Mouse (Mus musculus) gastrocnemius, adult 2 months (tissue): ENCODE data around the gene Ggta1. TPM values are rescaled to one million over a fixed set of nuclear protein-coding genes. Genes with fewer than 3 reads are reported as not detected.
"Not testable (repeated sequence)": the region's sequence is repeated elsewhere in the genome, so short reads cannot be mapped to it uniquely, and the experiment has no call there.

Experiments
- DNase-seq: peaks from one replicate; pipeline ENCODE4 v3.0.0; 2022
- H3K27ac ChIP-seq: fragments of 200-600 bp; 2 replicates; pipeline ENCODE4 v1.8.1; 2022; ENCODE audit warnings: mild to moderate bottlenecking
- H3K4me3 ChIP-seq: fragments of 200-600 bp; 2 replicates; pipeline ENCODE4 v1.8.1; 2022; ENCODE audit warnings: mild to moderate bottlenecking, moderate library complexity
- CTCF ChIP-seq: fragments of 200-600 bp; IDR thresholded peaks from 2 replicates; pipeline ENCODE4 v1.8.1; 2022; ENCODE audit warnings: antibody characterized with exemption, mild to moderate bottlenecking, moderate library complexity
- intact Hi-C: fragments of 180-260 bp; cut with DNase I; formaldehyde crosslinking; loops from one replicate; pipeline ENCODE4 v1.15.1; 2025
- total RNA-seq, 2 experiments: library from RNA; stranded (reverse); gene quantifications; 2 replicates each; pipeline ENCODE4 v1.2.3; 2021

Ggta1 gene
- total RNA-seq, 2 experiments from 2014 or later, result 6.3 to 11.2 TPM

GRCm38 (mm10) chr2:35464089-35464534, 1.1 kb upstream of the Ggta1 start:
- no peak overlapping the region for H3K4me3 ChIP-seq

GRCm38 (mm10) chr2:35463372-35464088, 499 bp upstream of the Ggta1 start:
- TF ChIP-seq CTCF, result no peak
- intact Hi-C loops, result loop anchor here (5.0 kb wide), 1 partner anchor 44 kb away; no protein-coding TSS in a partner anchor
- H3K27ac ChIP-seq, result peak overlapping the region; percentile 78; the same call in 1 of the 2 replicates
- H3K4me3 ChIP-seq, result peak overlapping the region; percentile 13
- peak; percentile 63 for DNase-seq

More at GRCm38 (mm10) chr2:35464089-35464534, 1.1 kb upstream of the Ggta1 start:
- peak overlapping the region; percentile 56; the same call in 1 of the 2 replicates for H3K27ac ChIP-seq
- no peak for TF ChIP-seq CTCF
- intact Hi-C loops, result loop anchor here (5.0 kb wide), 1 partner anchor 43 kb away; no protein-coding TSS in a partner anchor
- no peak for DNase-seq

DNA sequence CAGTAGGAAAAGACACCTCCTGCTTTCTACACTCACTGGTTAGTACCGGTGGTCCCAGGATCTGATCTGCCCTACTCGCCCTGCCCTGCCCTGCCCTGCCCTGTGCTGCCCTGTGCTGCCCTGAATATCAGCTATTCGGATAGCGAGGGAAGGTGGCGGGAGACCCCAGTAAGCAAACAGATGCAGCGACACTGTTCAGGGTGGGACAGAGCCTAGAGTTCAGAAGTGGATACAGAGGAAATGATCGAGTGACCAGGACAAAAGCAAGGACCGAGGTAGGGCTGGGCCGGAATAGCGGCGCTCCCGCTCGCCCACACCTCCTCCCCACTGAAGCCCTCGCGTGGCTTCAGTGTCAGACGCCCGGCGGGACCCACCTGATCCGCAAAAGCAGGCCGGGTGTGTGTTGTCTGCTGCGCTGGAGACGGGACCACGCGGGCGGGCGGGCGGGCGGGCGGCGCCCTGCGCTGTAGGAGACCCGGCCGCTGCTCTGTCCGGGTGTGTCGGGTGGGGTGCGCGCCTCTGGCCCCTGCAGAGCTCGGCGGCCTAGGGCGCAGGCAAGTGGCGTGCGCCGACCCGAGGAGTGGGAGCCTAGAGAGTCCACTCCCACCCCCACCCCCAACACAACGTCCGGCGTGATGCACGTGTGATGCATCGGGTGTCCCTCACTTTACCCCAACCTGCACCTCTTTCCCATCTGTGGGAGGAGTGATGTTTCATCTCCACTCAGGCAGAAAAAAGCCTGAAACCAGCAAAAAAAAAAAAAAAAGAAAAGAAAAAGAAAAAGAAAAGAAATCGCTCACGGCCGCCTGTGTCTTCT, 852 bp downstream of the Ggta1 start:
- Histone ChIP-seq H3K27ac (peak overlapping the region; percentile 78), H3K4me3 (peak overlapping the region; percentile 79)
- intact Hi-C loops, result loop anchor here (5.0 kb wide), 1 partner anchor 45 kb away; no protein-coding TSS in a partner anchor
- DNase-seq, result peak; percentile 54
- no peak for TF ChIP-seq CTCF

- H3K4me3 ChIP-seq, result peak overlapping the region; percentile 79
- intact Hi-C loops, result loop anchor here (5.0 kb wide), 1 partner anchor 46 kb away; no protein-coding TSS in a partner anchor
- DNase-seq, result peak; percentile 28
- peak overlapping the region; percentile 78 for H3K27ac ChIP-seq
- no peak for TF ChIP-seq CTCF
Measured at GRCm38 (mm10) chr2:35461131-35461947, 1.7 kb downstream of the Ggta1 start.

DNA sequence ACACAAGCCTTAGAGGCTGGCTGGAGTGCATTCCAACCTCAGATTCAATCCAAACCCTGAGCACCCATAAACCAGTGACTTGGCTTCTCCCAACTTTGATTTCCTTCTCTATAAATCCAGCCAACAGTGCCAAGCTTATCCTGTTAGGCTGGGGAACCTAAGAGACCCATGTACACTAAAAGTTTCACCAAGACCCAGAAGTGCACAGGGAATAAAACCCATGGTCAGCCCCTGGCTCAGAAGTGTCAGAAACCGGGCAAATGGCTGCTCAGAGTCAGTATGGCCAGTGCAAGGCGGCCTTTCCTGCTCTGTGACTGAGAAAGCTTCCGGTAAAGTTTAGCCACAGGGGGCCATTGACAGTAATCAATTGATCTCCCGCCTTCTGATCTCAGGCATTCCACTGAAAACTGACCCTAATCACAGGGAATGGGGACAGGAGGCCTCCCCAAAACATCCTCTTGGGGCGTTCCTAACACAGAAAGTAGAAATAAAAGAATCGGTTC, 2.6 kb downstream of the Ggta1 start:
- intact Hi-C loops, result loop anchor here (5.0 kb wide), 1 partner anchor 47 kb away; no protein-coding TSS in a partner anchor
- no peak for DNase-seq
- H3K27ac ChIP-seq, result peak overlapping the region; percentile 78

DNA sequence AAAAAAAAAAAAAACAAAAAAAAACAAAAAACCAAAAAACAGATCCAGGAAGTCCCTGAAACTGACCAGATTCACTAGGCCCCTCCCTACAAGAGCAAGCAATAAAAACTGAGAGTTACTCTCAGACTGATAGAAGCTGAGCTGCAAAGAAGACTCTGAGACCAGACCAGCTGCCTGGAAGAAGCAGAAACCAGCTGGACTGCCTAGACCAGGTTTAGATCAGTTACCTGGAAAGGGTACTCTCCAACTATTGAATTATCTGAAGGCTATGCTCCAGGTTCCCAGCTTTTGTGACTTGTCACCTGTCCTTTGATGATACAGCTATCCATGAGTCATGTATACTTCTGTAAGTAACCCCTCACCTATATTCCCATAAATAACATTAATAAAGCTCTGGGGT, 3.7 kb downstream of the Ggta1 start:
- DNase-seq, result no peak
- H3K4me3 ChIP-seq, result no peak overlapping the region; the same call in 1 of the 2 replicates
- no peak overlapping the region for H3K27ac ChIP-seq
- no peak for TF ChIP-seq CTCF
- intact Hi-C loops, result no loop called here

More for the DNA sequence above, 2.6 kb downstream of the Ggta1 start:
- no peak for TF ChIP-seq CTCF
- H3K4me3 ChIP-seq, result peak overlapping the region; percentile 79

DNA sequence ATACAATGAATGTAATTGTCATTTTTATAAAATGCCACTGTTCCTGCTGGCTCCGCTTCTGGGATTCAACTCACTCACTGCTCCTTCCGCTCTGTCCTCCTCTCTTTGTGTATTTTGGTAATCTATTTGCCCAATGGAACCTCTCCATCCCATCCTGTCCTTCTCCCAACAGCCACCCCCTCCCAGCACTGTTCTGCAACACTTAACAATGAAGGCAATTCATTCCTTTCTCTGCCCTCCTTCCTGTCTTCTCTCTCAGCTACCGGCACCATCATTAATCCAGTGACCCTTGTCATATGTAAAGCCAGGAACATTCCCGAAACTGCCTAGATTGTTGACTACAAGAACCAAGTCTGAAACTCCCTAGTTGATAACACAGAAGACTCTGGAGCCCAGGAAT, 4.6 kb downstream of the Ggta1 start:
- no peak for TF ChIP-seq CTCF
- Histone ChIP-seq H3K4me3 (no peak overlapping the region), H3K27ac (peak overlapping the region; percentile 28)
- no peak for DNase-seq
- intact Hi-C loops, result no loop called here

- TF ChIP-seq CTCF, result no peak
- H3K27ac ChIP-seq, result no peak overlapping the region
- intact Hi-C loops, result no loop called here
- DNase-seq, result no peak
- H3K4me3 ChIP-seq, result no peak overlapping the region
Measured at GRCm38 (mm10) chr2:35453736-35454135, 9.3 kb downstream of the Ggta1 start.

GRCm38 (mm10) chr2:35452695-35453094, 10.3 kb downstream of the Ggta1 start:
- H3K27ac ChIP-seq, DNase-seq, H3K4me3 ChIP-seq, intact Hi-C loops: not testable (repeated sequence)

DNA sequence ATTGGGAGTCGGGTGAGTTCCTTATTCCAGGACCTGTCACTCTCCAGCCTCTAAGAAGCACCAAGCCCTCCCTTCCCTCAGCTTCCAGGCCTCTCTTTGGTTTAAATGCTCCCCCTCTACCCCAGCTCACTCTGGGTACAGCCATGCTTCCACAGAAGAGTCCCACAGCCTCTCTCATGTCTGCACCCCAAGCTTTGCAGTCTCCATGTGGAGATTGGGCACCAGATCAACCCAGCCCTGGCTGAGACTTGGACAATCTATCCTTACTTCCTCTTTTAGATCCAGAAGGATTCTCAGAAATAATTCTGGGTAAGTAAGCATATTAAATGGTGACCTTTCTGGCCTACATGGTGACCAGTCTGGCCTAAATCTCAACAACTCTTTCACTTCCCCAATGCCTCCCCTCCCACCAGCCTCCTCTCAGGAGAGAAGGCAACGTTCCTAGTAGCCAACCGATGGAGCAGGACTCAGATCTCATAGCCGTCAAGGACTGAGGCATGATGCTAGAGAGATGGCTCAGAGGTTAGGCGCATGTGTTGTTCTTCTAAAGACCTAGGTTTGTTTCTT, 11.5 kb downstream of the Ggta1 start:
- no peak for DNase-seq
- H3K27ac ChIP-seq, result no peak overlapping the region
- no peak for TF ChIP-seq CTCF
- intact Hi-C loops, result no loop called here
- no peak overlapping the region for H3K4me3 ChIP-seq

- no peak overlapping the region for H3K27ac ChIP-seq
- intact Hi-C loops, result no loop called here
- no peak for TF ChIP-seq CTCF
- no peak for DNase-seq
- no peak overlapping the region for H3K4me3 ChIP-seq
Measured at GRCm38 (mm10) chr2:35450856-35451255, 12.2 kb downstream of the Ggta1 start.
